Mouse (Mus musculus) kidney, adult 2 months (tissue): Measurements from ENCODE around the gene Rab26.
A peak's percentile ranks its signal among the peaks of the same experiment; 100 is the strongest.

ENCODE experiments used
- CTCF ChIP-seq: fragments of 200-500 bp; conservative IDR thresholded peaks from 2 replicates; pipeline ENCODE4 v1.5.1; 2011; ENCODE audit warnings: low read depth, mild to moderate bottlenecking, control low read depth, low read length, moderate library complexity, mixed read lengths; ENCODE audit not compliant: insufficient read depth, insufficient read length
- POLR2A ChIP-seq: fragments of 200-500 bp; IDR thresholded peaks from one replicate; pipeline ENCODE4 v1.6.1; 2011; ENCODE audit warnings: low read depth, low read length, control low read depth

- TF ChIP-seq CTCF, result no peak
- TF ChIP-seq POLR2A, result peak; percentile 90
Measured at GRCm38 (mm10) chr17:24549618-24550415, 15.8 kb upstream of the Rab26 start, which contains the start of gene Pkd1.
